Mouse (Mus musculus) ovary, adult 18-20 months (tissue): Measurements from ENCODE around the gene Myb.

Source experiments
- DNase-seq: peaks from one replicate; pipeline ENCODE4 v3.0.0; 2022; ENCODE audit warnings: low spot score, mixed read lengths

Myb gene

GRCm38 (mm10) chr10:21077151-21077719, 83.5 kb downstream of the Myb start:
- no peak for DNase-seq

GRCm38 (mm10) chr10:21076731-21077130, 84.1 kb downstream of the Myb start:
- DNase-seq, result no peak

GRCm38 (mm10) chr10:21076137-21076536, 84.6 kb downstream of the Myb start:
- DNase-seq, result no peak
